Mouse (Mus musculus) lung, embryonic 15.5 days (tissue): ENCODE results near the gene Rab24. TPM values are rescaled to one million over a fixed set of nuclear protein-coding genes. Genes with fewer than 3 reads are reported as not detected.

ENCODE experiments used
- ATAC-seq: fragments of 200-750 bp; cut with Nextera tagmentation; 2 replicates; pipeline ENCODE4 v1.8.0; 2017; ENCODE audit warnings: moderate number of reproducible peaks, borderline replicate concordance; ENCODE audit not compliant: low FRiP score, low TSS enrichment; ENCODE audit errors: extremely low read depth
- H3K27ac ChIP-seq: fragments of 300-500 bp; sonication (generic); 2 replicates; pipeline ENCODE4 v1.5.1; 2015; ENCODE audit warnings: moderate library complexity, mild to moderate bottlenecking, inconsistent platforms
- H3K27me3 ChIP-seq: fragments of 300-500 bp; sonication (generic); 2 replicates; pipeline ENCODE4 v1.6.1; 2015; ENCODE audit warnings: inconsistent platforms
- H3K36me3 ChIP-seq: fragments of 300-500 bp; sonication (generic); 2 replicates; pipeline ENCODE4 v1.6.1; 2015; ENCODE audit warnings: inconsistent platforms
- H3K4me1 ChIP-seq: fragments of 300-500 bp; sonication (generic); 2 replicates; pipeline ENCODE4 v1.6.1; 2015; ENCODE audit warnings: inconsistent platforms
- H3K4me2 ChIP-seq: fragments of 300-500 bp; sonication (generic); 2 replicates; pipeline ENCODE4 v1.6.1; 2015; ENCODE audit warnings: inconsistent platforms, mild to moderate bottlenecking, moderate library complexity
- H3K4me3 ChIP-seq: fragments of 300-500 bp; sonication (generic); 2 replicates; pipeline ENCODE4 v1.5.1; 2015; ENCODE audit warnings: mild to moderate bottlenecking, inconsistent platforms
- H3K9ac ChIP-seq: fragments of 300-500 bp; sonication (generic); 2 replicates; pipeline ENCODE4 v1.6.1; 2015; ENCODE audit warnings: inconsistent platforms
- H3K9me3 ChIP-seq: fragments of 300-500 bp; sonication (generic); 2 replicates; pipeline ENCODE4 v1.6.1; 2016; ENCODE audit warnings: inconsistent platforms
- WGBS: fragments of 180-500 bp; shearing (Covaris S2); methylation state at CpG from one replicate; pipeline ENCODE4 v1.1.7; 2015; 5-methylcytosine and 5-hydroxymethylcytosine counted together
- polyA plus RNA-seq: library from polyadenylated mRNA; unstranded; fragments of >200 nt; fragmentation: Nextera tagmentation; extraction: Ambion mirVana; gene quantifications from 2 replicates; pipeline ENCODE4 v1.2.1, GENCODE M21; 2015

Gene Rab24
- polyA plus RNA-seq = 83.7 and 87.6 TPM in 2 replicates

DNA sequence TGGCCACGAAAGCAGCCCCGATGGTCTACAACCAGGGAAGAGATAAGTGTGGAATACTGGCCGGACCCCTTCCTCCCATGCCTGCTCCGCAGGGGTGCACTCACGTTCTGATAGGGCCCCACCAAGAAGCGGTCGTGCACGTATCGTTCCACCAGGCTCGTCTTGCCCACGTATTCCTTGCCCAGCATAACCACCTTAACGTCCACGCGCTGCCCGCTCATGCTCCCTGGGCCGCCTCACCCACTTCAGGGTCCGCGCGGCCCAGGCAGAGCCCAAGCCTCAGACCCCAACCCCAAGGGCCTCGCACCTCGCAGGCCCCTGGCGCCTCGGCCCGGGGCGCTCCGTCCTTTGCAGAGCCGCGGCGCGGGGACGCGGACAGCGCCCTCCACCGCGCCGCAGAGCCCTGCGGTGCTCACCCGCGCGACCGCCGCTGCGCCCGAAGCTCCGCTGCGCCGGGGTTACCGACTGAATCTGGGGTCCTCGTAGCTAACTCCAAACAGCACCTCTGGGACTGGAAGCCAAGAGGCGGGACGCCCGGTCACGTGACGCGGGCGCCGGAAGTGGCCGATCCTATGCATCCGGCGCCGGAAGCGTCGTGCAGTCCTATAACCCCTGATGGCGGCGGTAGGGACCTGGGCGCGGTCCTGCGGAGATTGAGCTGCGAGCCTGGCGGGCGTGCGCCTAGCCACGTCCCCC lies at the start of gene Rab24:
Gene Rab24, minus strand, starts transcription at position 513 of the 696 bp plus-strand sequence.
- H3K9me3 ChIP-seq = no peaks in the 10 kb centered on the region
- under 1% methylated on average over 72 of the region's 73 CpGs for WGBS
- peak within 1 kb of the TSS; percentile 98 for H3K9ac ChIP-seq
- H3K27me3 ChIP-seq = no peaks in the 10 kb centered on the region
- ATAC-seq = peak; percentile 87
- H3K4me3 ChIP-seq = peak within 1 kb of the TSS; percentile 95
- peak within 1 kb of the TSS; percentile 91 for H3K27ac ChIP-seq
- H3K36me3 ChIP-seq = peaks cover 60% of the 10 kb centered on the region
- peaks cover 36% of the 10 kb centered on the region for H3K4me1 ChIP-seq
- peak within 1 kb of the TSS; percentile 96 for H3K4me2 ChIP-seq

DNA sequence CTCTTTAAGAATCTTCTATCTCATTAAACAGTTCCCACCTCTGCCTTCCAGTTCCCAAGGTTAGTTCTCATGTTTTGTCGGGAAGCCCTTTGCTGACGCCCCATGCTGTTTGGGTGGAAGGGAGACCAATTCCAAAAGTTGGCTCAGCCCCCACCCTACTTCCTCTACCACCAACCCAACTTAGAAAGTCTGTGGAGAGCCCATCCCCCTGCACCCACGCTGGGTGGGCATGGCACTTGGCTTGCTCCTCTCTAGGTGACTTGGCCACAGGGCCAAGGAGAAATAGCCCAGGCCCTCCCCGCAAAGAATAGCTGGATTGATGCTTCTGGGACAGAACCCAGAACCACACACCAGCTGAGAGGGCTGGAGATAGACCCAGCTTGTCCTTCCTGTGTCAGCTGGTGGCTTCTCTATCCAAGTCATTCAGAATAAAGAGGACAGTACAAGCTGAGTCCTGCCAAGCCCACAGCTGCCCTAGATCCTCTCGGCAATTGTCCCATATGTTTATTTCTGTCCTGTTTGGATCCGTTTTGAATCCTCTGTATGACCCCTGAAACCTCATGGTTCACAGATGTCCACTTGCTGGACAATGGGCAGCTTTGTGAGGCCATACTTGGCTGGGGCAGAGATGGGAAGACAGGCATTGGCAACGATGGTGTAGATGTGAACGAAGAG lies 49.4 kb upstream of the Rab24 start:
- WGBS = 60% methylated on average over 8 of the region's 8 CpGs
- no peak overlapping the region for H3K4me2 ChIP-seq
- no peaks in the 10 kb centered on the region for H3K36me3 ChIP-seq
- H3K4me1 ChIP-seq = peaks cover 9% of the 10 kb centered on the region; the same call in 1 of the 2 replicates
- no peaks in the 10 kb centered on the region for H3K9me3 ChIP-seq
- ATAC-seq = no peak
- 0 out of 2 replicates have a peak, but pooled peaks cover 2% of the 10 kb centered on the region for H3K27me3 ChIP-seq
- no peak overlapping the region for H3K27ac ChIP-seq
- no peak overlapping the region for H3K9ac ChIP-seq
- no peak overlapping the region for H3K4me3 ChIP-seq

DNA sequence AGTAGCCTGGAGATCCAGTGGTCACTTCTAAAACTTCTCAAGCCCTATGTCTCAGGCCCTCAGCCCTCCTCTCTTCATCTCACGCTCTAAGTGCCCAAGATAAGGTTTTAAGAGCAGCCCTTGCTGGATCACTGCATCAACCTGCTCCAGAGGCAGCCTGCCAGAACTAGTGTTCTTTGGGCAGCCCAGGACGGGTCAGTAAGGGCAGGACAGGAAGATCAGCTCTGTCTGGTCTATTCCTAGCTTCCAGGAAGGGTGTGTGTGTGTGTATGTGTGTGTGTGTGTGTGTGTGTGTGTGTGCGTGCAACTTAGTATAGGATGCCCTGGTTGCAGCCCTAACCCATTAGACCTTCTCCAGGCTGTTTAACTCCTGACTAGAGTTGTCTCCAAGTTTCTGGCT lies 48.5 kb upstream of the Rab24 start:
- H3K4me3 ChIP-seq = 0 out of 2 replicates have a peak overlapping the region, but pooled peaks have one; percentile 14
- 49% methylated on average over 3 of the region's 3 CpGs for WGBS
- no peak overlapping the region for H3K27ac ChIP-seq
- no peaks in the 10 kb centered on the region for H3K36me3 ChIP-seq
- ATAC-seq = no peak
- H3K9ac ChIP-seq = no peak overlapping the region
- peaks cover 9% of the 10 kb centered on the region; the same call in 1 of the 2 replicates for H3K4me1 ChIP-seq
- 0 out of 2 replicates have a peak, but pooled peaks cover 2% of the 10 kb centered on the region for H3K27me3 ChIP-seq
- no peaks in the 10 kb centered on the region for H3K9me3 ChIP-seq
- peak overlapping the region; percentile 34 for H3K4me2 ChIP-seq

DNA sequence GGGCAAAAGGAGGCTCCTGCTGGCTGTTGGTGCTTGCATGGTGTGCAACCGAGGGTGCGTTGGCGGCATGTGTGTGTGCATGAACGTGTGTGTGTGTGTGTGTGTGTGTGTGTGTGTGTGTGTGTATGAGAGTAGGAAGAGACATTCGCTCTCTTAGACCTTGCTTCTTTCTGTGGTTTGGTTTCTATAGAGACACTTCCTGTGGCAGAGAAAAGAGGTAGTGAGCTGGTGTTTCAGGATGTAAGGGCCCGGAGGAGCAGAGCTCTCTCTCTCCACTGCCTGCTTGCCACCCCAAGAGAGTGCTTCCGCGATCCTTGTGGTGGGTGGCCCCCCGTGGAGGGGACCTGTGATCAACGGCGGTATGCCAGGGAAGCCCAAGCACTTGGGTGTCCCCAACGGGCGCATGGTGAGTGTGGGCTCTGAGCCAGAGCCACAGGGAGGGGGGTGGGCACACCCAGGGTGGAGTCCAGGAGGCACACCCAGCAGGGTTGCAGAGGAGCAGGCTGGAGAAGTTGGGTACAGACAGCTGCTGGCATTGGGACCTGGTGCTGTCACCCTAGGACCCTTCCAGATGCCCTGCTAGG lies 47.9 kb upstream of the Rab24 start, which contains the start of gene Rgs14:
Gene Rgs14, plus strand, starts transcription at position 202 of the 584 bp plus-strand sequence.
- Histone ChIP-seq H3K4me2 (peak within 1 kb of the TSS; percentile 34), H3K27me3 (0 out of 2 replicates have a peak, but pooled peaks cover 2% of the 10 kb centered on the region), H3K9me3 (no peaks in the 10 kb centered on the region), H3K4me3 (peak within 1 kb of the TSS; percentile 14; the same call in 1 of the 2 replicates), H3K27ac (no peak within 1 kb of the TSS), H3K4me1 (peaks cover 9% of the 10 kb centered on the region; the same call in 1 of the 2 replicates), H3K9ac (no peak within 1 kb of the TSS), H3K36me3 (no peaks in the 10 kb centered on the region)
- no peak for ATAC-seq
- 36% methylated on average over 13 of the region's 13 CpGs for WGBS

DNA sequence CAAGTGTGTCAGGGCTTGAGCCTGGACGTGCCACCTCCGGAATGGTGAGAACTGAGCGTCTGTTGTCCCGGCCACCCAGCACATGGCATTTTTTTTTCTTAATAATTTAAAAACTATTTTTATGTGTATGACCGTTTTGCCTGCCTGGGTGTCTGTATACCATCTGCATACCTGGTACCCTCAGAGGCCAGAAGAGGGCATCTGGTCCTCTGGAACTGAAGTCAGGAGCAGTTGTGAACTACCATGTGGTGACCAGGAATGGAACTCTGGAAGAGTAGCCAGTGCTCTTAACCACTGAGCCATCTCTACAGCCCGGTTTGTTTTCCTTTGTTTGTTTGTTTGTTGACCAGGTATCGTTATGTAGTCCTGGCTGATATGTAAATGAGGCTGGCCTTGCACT lies 46.7 kb upstream of the Rab24 start:
- H3K4me1 ChIP-seq = peaks cover 9% of the 10 kb centered on the region; the same call in 1 of the 2 replicates
- ATAC-seq = no peak
- 59% methylated on average over 7 of the region's 7 CpGs for WGBS
- no peak overlapping the region for H3K9ac ChIP-seq
- no peaks in the 10 kb centered on the region for H3K9me3 ChIP-seq
- no peak overlapping the region for H3K4me3 ChIP-seq
- H3K27me3 ChIP-seq = no peaks in the 10 kb centered on the region
- no peak overlapping the region for H3K27ac ChIP-seq
- no peaks in the 10 kb centered on the region for H3K36me3 ChIP-seq
- H3K4me2 ChIP-seq = no peak overlapping the region

DNA sequence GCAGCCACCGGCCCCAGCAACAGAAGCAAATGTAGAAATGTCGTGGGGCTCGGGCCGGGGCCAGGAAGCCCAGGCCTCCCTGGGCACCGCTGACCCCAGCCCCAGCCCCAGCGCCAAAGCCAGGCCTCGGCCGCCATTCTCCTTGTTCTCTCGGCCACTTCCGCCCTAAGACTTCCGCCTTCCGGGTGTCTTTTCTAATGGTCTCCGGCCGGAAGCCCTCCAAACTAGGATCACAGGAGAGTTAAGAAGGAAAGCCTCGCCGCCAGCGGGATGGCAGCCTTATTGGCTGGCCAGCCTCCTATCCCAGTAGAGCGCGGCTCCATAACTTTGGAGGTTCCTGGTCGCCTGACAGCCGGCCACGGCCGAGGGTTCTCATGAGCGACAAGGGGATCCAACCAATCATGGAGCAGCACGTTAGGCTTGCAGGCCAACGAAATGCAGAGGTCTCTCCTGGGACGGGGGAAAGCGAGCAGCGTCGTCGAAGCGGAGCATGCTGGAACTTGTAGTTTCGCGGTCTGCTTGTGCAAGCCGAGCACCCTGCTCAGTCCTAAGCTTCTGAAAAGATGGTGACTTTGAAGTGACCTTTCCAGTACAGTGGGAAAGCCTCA lies 40.8 kb upstream of the Rab24 start, which contains the start of gene Lman2:
Gene Lman2, minus strand, starts transcription at position 331 of the 608 bp plus-strand sequence.
- 0% methylated on average over 35 of the region's 35 CpGs for WGBS
- peaks cover 14% of the 10 kb centered on the region for H3K4me1 ChIP-seq
- H3K36me3 ChIP-seq = peaks cover 11% of the 10 kb centered on the region; the same call in 1 of the 2 replicates
- peak within 1 kb of the TSS; percentile 74 for H3K4me2 ChIP-seq
- peak within 1 kb of the TSS; percentile 92 for H3K4me3 ChIP-seq
- peak within 1 kb of the TSS; percentile 94 for H3K27ac ChIP-seq
- peak; percentile 98 for ATAC-seq
- H3K9me3 ChIP-seq = no peaks in the 10 kb centered on the region
- peak within 1 kb of the TSS; percentile 96 for H3K9ac ChIP-seq
- no peaks in the 10 kb centered on the region for H3K27me3 ChIP-seq

DNA sequence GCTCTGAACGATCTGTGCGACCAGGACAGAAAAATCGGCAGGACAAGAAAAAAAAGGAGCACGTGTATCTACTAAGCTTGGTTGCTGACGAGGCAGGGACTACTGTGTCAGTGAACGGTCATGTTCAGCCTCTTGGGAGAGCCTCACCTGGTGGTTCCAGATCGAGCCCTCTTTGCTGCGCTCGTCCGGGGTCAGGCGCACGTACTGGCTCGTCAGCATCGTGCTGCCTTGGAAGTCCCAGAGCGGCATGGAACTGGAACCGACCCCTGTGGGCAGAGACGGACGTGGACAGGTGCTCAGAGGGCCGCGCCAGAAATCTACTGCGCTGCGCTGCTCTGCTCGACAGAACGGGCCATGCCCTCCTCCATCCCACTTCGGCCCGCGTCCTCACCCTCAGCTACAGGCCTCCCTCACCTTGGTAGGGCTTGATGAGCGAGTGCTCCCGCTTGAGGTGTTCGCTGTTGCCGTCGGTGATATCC lies 40.3 kb upstream of the Rab24 start:
- H3K27me3 ChIP-seq = no peaks in the 10 kb centered on the region
- peak overlapping the region; percentile 74 for H3K4me2 ChIP-seq
- H3K4me3 ChIP-seq = peak overlapping the region; percentile 92
- H3K9ac ChIP-seq = peak overlapping the region; percentile 96
- H3K9me3 ChIP-seq = no peaks in the 10 kb centered on the region
- H3K27ac ChIP-seq = peak overlapping the region; percentile 94
- H3K36me3 ChIP-seq = peaks cover 16% of the 10 kb centered on the region; the same call in 1 of the 2 replicates
- ATAC-seq = peak; percentile 28; the same call in 1 of the 2 replicates
- under 1% methylated on average over 32 of the region's 32 CpGs for WGBS
- peaks cover 14% of the 10 kb centered on the region for H3K4me1 ChIP-seq

DNA sequence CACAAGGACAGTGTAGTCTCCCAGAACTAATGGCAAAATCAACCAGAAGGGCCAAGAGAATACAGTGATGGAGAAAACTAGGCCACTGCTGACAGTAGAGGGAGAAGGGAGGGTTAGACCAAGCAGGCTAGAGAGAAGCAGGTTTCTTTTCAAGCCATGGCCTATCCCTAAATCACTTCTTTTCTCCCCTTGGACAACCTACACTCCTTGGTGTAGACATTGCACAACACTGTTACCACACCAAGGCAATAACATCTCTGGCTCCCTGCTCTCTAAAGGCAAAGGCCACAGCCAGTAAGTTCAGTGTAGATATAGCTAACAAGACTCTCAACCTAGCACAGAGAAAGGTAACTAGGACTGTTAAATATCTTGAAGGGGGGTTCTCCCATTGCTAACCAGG lies 39.4 kb upstream of the Rab24 start:
- H3K4me1 ChIP-seq = peaks cover 14% of the 10 kb centered on the region
- peak overlapping the region; percentile 92 for H3K4me3 ChIP-seq
- no peaks in the 10 kb centered on the region for H3K27me3 ChIP-seq
- no peak for ATAC-seq
- no peak overlapping the region; the same call in 1 of the 2 replicates for H3K9ac ChIP-seq
- H3K9me3 ChIP-seq = no peaks in the 10 kb centered on the region
- peaks cover 18% of the 10 kb centered on the region; the same call in 1 of the 2 replicates for H3K36me3 ChIP-seq
- peak overlapping the region; percentile 74 for H3K4me2 ChIP-seq
- no peak overlapping the region for H3K27ac ChIP-seq

DNA sequence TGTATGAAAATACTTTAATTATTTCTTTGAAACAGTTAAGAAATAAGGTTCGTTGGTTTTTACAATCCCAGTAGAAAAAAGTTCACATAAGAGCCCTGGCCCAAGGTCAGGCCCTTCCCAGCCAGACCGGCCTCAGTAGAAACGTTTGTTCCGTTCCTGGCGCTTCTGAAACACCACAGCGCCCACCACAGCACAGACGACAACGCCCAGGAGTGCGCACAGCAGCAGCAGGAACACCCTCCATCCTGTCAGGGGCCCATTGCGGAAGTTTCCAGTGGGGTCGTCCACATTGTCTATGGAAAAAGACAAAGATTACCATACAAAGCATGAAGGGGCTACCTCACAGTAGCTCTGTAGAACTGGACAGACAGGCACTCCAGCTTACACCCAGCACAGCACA lies 25.0 kb upstream of the Rab24 start:
- Histone ChIP-seq H3K9me3 (no peaks in the 10 kb centered on the region), H3K27ac (no peak overlapping the region), H3K4me1 (no peaks in the 10 kb centered on the region), H3K4me2 (no peak overlapping the region), H3K4me3 (no peak overlapping the region), H3K27me3 (no peaks in the 10 kb centered on the region), H3K36me3 (peaks cover 76% of the 10 kb centered on the region), H3K9ac (no peak overlapping the region)
- WGBS = 81% methylated on average over 11 of the region's 11 CpGs
- no peak for ATAC-seq

DNA sequence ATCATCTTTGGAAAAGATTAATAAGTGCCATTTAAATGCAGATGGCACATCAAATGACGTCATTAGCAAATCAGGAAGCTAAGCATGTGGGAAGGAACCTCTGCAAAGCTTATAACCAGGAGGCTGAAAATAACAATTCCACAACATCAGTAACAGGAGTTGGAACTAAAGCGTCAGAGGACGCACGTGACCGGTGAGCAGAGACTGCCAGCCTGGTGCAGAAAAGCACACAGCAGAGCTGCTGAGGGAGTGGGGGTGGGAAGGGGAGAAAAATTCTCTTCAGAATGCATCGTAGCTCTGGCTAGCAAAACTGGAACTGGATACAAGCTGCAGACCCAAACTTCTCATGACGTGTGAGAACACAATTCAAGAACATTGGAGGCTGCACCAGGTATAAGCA lies 22.5 kb upstream of the Rab24 start:
- no peak for ATAC-seq
- no peak overlapping the region for H3K4me2 ChIP-seq
- H3K27me3 ChIP-seq = no peaks in the 10 kb centered on the region
- no peak overlapping the region for H3K4me3 ChIP-seq
- no peak overlapping the region for H3K9ac ChIP-seq
- no peaks in the 10 kb centered on the region for H3K4me1 ChIP-seq
- peaks cover 54% of the 10 kb centered on the region for H3K36me3 ChIP-seq
- no peak overlapping the region for H3K27ac ChIP-seq
- 81% methylated on average over 7 of the region's 7 CpGs for WGBS
- H3K9me3 ChIP-seq = no peaks in the 10 kb centered on the region

DNA sequence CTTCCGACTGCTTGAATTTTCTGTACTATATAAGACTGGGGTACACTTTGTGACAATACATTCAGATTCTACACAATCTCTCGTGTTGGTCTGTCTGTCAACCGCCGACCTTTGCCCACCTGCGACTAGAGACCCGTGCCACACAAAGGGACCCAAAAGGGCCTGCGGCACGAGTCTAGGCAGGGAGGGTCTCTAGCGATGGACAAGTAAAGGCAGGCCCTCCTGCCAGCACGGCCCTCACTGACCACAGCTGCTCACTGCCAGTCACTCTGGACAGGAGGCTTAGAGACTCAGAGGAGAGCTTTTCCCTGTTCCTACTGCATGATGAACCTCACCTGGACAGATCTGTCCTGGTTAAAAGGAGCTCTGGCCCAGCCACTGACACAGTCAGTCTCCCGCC lies 20.7 kb upstream of the Rab24 start:
- Histone ChIP-seq H3K27ac (no peak overlapping the region), H3K4me1 (no peaks in the 10 kb centered on the region), H3K9ac (no peak overlapping the region), H3K4me3 (no peak overlapping the region), H3K9me3 (no peaks in the 10 kb centered on the region), H3K27me3 (no peaks in the 10 kb centered on the region), H3K4me2 (no peak overlapping the region), H3K36me3 (peaks cover 38% of the 10 kb centered on the region)
- 25% methylated on average over 11 of the region's 11 CpGs for WGBS
- ATAC-seq = no peak
